Mouse (Mus musculus) lung, adult 10 weeks (tissue): ENCODE data around the gene Tank. TPM values are rescaled to one million over a fixed set of nuclear protein-coding genes. Genes with fewer than 3 reads are reported as not detected.

Experiments
- polyA plus RNA-seq: library from polyadenylated mRNA; stranded (reverse); fragments of 350-450 nt; fragmentation: Illumina TruSeq; extraction: RNeasy Lipid Tissue Mini Kit (QIAGEN cat#74804); gene quantifications from one replicate; pipeline ENCODE4 v1.2.3, GENCODE M21; 2014; ENCODE audit warnings: low read depth, low replicate concordance; ENCODE audit not compliant: insufficient read depth

Tank gene
- polyA plus RNA-seq = 13.6 TPM

GRCm38 (mm10) chr2:61578433-61578832 lies at the start of gene Tank:
Tank (plus strand) TSS chr2:61578585.

Other genes starting within 250 kb of the Tank start
- 62.3 TPM for gene Psmd14, start 133.1 kb downstream of the Tank start, polyA plus RNA-seq
- gene Tbr1, start 224.3 kb downstream of the Tank start, polyA plus RNA-seq = not detected